Mouse (Mus musculus) kidney, adult 18-20 months (tissue): ENCODE measurements around the gene Htra2.

Experiments used
- DNase-seq: peaks from one replicate; pipeline ENCODE4 v3.0.0; 2021

Htra2 gene

DNA sequence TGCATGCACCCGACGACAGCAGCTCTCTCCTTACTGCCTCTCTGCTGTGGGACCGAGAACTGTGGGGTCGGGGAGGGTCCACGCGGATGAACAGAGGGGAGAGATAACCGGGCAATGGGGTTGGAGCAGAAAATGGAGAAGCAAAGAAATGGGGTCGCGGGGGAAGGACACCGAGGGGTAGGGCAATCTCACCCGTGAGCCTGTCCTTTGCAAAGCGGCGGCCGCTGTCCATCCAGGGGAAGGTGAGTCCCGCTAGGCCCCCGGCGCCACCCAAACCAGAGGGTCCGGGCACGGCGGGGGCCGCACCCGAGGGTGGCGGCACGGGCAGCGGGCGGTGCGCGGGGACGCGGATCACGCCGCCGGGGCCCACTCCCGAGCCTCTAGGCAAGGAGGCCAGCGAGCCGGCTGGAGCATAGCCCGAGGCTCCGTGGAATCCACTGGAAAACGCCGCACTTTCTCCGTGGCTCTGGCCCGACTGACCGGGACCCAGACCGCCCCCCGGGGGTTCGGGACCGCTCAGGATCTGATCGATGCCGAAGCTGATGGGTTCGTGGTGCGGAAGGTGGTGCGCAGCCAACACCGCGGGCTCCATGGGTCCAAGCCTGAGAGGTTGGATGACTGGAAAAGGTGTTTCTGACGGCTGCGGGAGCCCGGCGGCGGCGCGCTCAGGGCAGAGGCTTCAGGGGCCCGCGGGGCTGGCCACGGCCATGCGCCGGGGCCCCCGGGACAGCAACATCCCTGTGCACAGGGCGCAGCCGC, 14.6 kb upstream of the Htra2 start:
- DNase-seq = peak; percentile 42

GRCm38 (mm10) chr6:83068706-83069487, 13.8 kb upstream of the Htra2 start:
- DNase-seq = peak; percentile 59

DNA sequence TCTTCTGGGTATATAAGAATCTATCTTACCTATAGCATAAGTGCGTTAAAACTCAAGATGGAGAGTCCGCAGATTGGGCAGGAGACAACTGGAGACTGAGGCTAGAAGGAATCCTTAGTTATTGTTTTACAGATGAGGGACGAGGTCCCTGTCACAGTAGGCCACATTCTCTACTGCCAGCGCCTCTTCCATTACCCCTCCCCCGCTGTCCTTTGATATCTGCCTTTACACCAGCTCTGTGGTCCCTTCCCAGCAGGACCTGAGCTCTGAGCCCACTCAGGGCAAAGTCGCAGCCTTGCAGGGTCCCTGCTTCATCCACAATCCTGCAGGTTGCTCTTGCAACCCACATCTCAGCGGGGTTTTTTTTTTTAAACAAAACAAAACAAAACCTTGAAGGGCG, 13.1 kb upstream of the Htra2 start:
- peak; percentile 11 for DNase-seq

- DNase-seq = no peak
Observed at GRCm38 (mm10) chr6:83066441-83066840, 11.4 kb upstream of the Htra2 start.

DNA sequence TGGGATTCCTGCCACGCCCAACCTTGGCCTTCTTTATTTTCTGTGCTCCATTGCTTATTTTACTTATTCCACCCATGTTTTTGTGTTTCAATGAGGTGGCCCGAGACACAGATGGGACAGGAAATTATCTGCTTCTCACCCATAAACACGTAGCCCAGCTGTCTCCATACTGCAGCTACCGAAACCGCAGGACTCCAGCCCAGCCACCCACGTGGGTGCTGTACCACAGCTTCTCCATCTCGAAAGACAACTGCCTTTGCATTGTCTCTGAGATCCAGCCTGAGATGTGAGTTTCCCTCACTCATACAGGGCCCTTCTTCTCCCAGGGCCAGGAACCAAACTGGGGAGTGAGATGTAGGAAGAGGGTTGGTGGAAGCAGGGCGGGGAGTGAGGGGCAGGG, 10.9 kb upstream of the Htra2 start:
- DNase-seq = no peak

GRCm38 (mm10) chr6:83058725-83059124, 3.7 kb upstream of the Htra2 start:
- no peak for DNase-seq

- peak; percentile 74 for DNase-seq
Observed at GRCm38 (mm10) chr6:83057790-83058189, 2.7 kb upstream of the Htra2 start, which contains the start of gene Dqx1. TSS of gene Dqx1 (plus strand) at chr6:83057844.

DNA sequence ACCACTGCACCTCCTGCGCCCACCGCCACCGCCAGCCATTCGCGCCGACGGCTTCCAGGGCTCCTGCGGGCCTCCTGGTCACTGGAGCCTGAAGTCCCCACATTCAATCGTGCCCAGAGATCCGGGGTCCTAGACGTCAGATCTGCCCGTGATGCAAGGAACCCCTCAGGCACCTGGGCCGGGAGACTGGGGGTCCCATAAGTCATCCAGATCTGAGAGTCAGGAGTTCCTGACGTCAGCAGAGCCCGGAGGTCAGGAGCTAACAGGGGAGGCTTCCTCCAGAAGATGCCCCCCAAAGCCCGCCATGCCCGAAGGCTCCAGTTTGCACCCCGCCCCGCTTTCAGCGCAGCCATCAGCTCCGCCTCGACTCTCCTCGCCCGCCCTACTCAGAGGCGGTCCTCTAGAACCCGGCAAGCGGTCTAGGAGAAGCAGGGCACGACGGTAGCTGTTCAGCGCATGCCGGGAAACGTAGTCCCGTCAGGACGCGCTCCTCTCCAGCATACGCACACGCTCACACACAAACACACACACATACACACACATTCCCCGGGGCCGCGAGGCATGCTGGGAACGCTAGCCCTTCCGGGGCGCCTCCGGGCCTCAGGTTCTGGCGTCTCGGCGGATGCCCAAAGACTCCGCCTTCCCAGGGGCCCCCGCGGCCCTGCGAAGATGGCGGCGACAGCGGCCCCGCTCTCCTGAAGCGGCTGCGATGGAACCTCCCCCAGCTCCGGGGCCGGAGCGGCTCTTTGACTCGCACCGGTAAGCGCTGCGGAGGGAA, 810 bp downstream of the Htra2 start, which contains the start of gene Aup1:
Aup1 (plus strand) TSS at position 448 of the 778 bp plus-strand sequence.
- DNase-seq = peak; percentile 97

- peak; percentile 19 for DNase-seq
Observed at GRCm38 (mm10) chr6:83053136-83053960, 1.7 kb downstream of the Htra2 start.

DNA sequence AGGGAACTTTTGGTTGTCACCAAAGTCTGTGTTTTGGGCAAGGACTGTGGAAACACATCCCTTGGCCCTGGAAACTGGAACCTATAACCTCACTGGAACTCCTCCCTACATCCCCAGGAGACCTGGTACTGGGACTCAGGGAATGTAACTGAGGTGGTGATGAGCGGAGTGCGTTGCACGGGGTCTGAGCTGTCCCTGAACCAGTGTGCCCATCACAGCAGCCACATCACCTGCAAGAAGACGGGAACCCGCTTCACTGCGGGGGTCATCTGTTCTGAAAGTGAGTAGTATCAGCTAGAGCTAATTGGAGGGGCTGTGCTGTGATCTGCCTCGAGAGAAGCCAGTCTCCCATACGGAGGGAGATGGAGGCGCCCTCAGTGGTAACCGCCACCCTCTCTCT, 5.7 kb downstream of the Htra2 start:
- DNase-seq = no peak

DNA sequence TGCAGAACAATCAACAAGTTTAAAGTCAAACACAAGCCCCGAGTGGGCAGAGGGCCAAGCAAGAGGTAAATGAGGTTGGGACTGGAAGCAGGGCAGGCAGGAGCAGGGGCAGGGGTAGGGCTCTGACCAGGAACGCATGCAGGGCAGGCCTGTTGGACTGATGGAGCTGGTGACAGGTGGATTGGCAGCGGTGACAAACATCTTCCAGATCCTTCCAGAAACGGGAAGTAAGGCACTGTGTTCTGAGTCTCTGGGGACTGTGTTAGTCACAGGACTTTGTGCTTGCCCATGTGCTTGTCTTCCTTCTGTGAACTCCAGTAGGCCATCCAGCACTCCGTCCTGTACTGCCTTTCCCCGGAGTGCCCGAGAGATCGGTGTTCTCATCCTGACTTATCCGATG, 10.3 kb downstream of the Htra2 start:
- DNase-seq = no peak

DNA sequence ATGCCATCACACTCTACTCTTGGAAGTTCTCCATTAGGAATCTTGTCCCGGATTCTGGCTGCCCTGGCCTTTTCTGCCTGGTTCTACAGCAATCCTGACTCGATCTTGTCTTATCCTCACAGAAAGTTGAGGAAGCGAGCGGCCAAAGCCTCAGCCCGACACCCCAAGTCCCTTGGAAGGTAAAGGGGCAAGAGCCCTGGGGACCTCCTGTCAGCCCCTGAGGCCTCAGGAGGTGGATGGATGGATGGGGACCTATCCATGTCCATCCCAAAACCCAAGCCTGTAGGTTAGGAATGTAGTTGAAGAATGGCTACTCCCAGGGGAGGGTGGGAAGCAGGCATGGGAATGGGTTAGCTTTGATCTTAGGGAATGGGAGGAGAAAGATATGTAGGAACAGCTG, 11.1 kb downstream of the Htra2 start:
- DNase-seq = no peak

DNA sequence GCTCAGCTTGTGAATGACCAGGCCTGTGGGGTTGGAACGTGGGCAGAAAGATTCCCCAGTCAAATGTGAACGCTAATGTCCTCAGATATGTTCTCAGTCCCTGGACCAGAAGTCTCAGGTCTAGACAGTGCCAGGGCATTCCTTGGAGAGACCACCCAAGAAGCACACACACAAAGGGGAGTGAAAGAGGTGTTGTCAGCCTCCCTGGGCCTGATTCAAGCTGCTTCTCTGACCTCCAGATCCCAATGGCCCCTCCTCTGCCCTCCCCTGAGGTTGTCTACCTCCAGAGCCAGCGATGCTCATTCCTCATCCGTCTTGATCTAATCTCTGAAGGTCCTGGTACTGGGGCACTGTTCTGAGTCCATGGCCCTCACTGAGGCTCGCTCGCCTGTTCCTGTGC, 11.5 kb downstream of the Htra2 start:
- no peak for DNase-seq

- DNase-seq = no peak
Observed at GRCm38 (mm10) chr6:83040601-83041000, 14.5 kb downstream of the Htra2 start.

DNA sequence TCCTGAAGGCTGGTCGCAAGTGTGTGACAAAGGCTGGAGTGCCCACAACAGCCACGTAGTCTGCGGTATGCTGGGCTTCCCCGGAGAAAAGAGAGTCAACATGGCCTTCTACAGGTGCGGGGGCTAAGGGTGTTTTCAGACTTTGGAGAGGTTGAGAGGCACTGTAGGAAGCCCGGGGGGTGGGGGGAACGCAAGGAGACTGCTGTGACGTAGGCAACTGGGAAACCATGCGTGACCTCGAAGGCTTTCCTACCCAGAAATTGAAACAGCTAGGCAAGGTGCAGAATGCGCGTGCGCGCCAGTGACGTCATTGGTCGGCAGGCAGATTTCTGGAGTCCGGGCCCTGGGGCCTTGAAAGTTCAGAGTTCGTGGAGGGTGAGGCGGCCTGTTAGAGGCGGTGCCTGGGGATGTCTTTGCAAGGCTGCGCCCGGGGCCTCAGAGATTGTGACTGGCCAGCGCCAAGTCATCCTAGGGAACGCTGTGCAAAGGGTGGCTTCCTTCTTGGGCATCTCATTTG, 16.5 kb downstream of the Htra2 start:
- peak; percentile 98 for DNase-seq

DNA sequence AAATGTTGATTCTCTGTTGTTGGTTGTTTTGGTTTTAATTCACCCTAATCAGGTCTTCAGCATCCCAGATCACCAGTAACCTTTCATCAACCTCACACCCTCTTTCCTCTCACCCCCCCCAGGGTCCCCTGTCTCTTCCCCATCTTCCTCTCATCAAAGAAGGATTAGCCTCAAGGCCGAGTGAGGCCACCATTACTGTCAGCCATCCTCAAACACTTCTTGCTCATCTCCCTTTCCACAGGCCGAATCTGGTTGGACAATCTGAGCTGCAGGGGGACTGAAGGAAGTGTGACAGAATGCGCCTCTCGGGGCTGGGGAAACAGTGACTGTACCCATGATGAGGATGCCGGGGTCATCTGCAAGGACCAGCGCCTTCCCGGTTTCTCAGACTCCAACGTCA, 17.9 kb downstream of the Htra2 start:
- no peak for DNase-seq

DNA sequence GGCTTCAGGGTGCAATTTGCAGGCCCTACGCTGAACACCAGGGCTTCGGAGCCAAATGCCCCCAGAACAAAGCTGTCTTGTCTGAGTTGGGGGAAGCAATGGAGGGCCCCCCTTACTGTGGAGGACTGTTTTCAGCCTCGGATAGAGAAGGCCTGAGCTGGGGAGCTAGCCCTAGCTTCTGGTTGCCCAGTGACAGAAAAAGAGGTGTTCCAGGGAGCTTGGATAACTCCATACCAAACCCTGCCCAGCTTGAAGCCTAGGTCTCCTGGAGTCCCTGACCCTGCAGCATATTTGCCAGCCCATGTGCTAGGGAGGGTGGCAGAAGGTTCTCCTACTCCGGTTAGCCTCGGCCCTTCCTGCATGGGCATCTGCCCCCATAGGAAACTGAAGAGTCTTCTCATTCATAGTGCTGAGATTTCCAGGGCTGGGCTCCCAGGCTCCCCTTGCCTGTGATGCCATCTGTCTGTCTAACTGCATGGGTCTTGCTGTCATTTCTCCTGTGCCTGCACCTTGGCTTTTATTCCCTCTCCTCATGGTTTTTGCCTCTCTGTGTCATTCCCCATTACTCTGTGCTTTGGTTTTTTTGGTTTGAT, 20.5 kb downstream of the Htra2 start:
- DNase-seq = no peak

- peak; percentile 74 for DNase-seq
Observed at GRCm38 (mm10) chr6:83033249-83034185, 21.6 kb downstream of the Htra2 start, which contains the start of the genes Dok1 and Loxl3. TSS of gene Dok1 (minus strand) at chr6:83033471. TSS of gene Loxl3 (plus strand) at chr6:83034173.

GRCm38 (mm10) chr6:83032769-83033191, 22.3 kb downstream of the Htra2 start:
- peak; percentile 62 for DNase-seq

DNA sequence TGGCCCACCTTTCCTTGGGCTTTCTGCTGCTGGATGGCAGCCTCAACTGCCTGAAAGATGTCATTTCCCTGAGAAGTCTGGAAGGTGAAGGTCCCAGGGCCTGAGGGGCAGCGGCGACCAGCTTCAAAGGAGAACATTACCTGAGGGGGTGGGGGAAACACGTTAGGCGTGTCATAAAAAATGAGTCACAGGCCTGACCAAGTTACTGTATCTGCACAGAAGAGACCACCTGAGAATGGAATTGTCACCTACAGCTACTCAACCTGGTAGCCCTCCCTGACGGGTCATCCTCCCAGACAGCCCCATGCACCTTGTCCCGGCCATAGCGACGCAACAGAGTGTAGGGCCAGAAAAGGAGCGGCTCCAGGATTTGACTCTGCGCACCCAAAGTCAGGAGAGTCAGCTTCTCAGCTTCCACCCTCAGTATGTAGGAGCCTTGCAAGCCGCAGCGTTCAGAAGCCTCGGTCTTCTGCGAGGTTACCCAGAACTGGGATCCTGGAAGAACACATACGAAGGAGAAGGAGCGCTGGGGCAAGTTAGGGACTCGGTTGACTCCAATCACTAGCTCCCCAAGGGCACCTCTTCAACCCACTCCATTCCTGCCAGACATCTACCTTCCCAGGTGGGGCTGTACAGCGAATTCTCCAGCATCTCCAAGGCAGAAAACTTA, 23.0 kb downstream of the Htra2 start:
- DNase-seq = no peak
